Mouse (Mus musculus) retina, adult 2 months (tissue): Measurements from ENCODE around the gene Dip2b.

Experiments used
- DNase-seq: peaks from one replicate; pipeline ENCODE4 v3.0.0-alpha.2; 2012; ENCODE audit warnings: low read depth, low spot score

Dip2b gene

DNA sequence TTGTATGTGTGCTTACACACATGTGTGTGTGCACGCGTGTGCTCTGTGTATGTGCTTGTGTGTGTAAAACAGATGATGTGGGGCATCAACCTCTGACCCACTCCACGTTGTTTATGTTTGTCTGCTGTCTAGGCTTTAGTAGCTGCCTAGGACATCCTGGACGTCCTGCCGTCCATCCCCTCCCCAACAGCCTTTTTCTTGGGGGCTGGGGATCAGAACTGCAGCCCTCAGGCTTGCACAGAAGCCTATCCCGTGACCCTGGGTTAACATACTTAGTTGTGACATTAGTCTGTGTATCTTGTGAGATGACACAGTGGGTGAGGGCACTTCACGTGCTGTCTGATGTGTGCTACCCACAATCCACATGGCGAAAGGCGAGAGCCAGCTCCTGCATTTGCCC, 139.1 kb downstream of the Dip2b start:
- DNase-seq = no peak

- no peak for DNase-seq
Observed at GRCm38 (mm10) chr15:100178487-100178886, 140.0 kb downstream of the Dip2b start.

GRCm38 (mm10) chr15:100179685-100180084, 141.2 kb downstream of the Dip2b start:
- DNase-seq = no peak

GRCm38 (mm10) chr15:100180221-100180620, 141.8 kb downstream of the Dip2b start:
- no peak for DNase-seq

DNA sequence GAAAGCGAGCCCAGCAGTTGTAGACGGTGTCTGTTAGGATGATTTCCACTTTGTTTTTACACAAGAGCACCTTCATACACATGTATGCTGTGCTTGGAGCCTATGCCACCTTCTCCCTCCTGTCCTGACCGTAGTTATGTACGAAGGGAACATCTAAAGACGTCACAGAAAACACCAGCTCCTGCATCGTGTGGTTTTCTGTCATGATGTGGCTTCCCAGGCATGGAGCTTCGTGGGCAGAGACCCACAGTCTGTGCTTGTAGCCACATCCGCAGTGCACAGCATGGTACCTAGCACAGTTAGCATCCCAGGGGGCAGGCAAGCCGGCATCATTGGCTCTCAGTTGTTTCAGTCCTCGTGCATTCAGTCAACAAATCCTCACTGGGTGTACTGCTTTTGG, 143.4 kb downstream of the Dip2b start:
- DNase-seq = no peak

- no peak for DNase-seq
Observed at GRCm38 (mm10) chr15:100182526-100183280, 144.2 kb downstream of the Dip2b start.

DNA sequence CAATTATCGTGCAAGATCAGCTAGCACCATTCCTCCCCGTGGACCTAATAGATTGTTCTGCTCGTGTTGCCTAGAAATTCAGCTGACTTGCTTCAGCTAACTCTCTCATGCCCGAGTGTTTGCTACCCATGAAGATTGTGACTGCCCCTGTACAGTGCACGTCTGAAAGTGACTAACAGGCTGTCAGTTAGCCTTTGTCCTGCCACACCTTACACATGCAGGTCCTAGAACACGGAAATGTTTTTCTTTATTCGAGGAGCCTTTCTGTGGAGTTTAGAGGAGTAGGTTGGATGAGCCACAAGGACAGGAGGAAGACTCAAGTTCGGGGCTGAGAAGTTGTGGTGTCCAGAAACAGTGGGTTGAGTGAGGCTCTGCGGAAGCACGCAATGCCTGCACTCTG, 145.0 kb downstream of the Dip2b start:
- no peak for DNase-seq

- DNase-seq = no peak
Observed at GRCm38 (mm10) chr15:100184821-100185496, 146.5 kb downstream of the Dip2b start.

DNA sequence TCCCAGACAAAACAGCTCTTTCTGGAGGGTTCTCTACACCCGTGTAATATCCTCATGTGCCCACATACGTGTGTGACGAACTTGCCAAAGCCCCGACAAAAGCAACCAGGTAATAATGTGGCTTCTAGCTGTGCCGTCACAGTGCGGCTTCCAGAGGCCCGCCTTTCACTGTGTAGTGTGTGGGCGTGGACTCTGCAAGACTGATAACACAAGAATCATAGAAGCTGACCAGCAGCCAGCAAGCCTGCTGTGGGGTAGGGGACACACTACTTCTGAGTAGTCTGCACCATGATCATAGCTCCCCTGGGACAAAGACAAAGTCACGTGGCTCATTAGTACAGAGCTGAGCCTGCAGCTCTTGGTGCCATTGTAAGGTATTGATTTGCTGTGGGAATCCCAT, 147.8 kb downstream of the Dip2b start:
- no peak for DNase-seq

DNA sequence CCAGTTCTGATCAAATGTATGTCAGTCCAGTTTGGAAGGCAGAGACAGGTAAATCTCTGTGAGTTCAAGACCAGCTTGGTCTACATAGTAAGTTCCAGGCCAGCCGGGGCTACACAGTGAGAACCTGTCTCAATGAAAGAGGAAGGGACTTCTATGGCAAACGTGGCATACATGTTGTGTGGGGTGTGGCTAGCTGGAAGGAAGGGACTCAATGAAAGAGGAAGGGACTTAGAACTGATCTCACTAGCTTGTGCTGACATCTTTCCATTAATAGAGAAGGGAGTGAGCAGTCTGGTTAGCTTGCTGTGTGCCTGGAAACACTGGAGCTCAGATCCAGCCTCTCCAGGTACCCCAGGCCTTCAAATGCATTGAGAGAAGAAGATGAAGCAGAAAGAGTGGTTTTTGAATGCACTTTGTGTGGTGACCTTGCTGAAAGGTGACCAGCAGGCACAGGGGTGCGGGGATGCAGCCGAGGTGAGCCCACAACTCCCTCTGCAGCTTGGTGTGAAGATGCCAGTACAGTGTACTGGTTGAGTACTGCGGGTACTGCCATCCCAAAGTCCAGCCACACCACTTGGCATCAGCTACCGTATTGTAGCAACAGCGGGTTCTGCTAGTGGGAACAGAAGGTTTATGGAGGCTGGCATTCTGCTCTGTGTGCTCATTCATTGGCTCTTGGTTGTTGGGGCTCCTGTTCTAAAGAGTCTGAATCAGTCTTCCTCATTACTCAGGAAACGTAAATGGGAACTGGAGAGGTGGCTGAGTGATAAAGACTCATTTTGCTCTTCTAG, 148.6 kb downstream of the Dip2b start:
- DNase-seq = no peak

- no peak for DNase-seq
Observed at GRCm38 (mm10) chr15:100188542-100188941, 150.1 kb downstream of the Dip2b start.

- no peak for DNase-seq
Observed at GRCm38 (mm10) chr15:100188962-100189404, 150.5 kb downstream of the Dip2b start.

DNA sequence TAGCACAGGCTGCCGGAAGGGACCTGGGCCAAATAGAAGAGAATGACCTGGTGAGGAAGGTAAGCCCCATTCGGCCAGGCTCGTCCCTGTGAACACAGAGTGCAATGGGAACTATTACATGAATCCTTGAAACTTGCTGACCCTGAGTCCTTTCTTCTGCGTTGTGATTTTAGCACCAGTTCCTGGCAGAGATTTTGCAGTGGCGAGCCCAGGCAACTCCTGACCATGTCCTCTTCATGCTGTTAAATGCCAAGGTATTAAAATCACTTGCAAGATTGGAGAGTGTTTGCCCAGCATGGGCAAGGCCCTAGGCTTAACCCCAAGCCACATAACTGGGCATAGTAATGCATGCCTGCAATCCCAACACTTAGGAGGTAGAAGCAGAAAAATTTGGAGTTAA, 151.6 kb downstream of the Dip2b start:
- no peak for DNase-seq

GRCm38 (mm10) chr15:100198983-100199745, 160.7 kb downstream of the Dip2b start:
- no peak for DNase-seq

- no peak for DNase-seq
Observed at GRCm38 (mm10) chr15:100199790-100200189, 161.3 kb downstream of the Dip2b start.

DNA sequence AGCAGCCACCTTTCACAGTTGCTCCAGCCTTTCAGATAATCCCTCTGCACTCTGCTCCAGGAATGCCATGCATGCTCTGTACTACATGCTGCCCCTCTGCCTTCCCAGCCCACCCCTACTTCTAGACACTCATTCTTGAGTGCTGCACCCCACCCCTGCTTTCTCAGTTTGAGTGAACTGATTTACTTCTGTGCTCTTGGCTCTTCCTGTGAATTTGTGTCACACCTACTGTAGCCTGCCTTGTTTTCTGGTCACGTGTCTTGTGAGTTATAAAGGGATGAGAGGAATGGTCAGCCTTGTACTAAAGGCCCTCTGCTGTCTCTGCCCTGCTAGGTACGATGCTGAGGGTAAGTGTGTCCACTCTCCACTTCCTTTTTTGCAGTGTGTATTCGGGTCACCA, 163.3 kb downstream of the Dip2b start:
- no peak for DNase-seq

GRCm38 (mm10) chr15:100202431-100203015, 164.1 kb downstream of the Dip2b start:
- DNase-seq = no peak

DNA sequence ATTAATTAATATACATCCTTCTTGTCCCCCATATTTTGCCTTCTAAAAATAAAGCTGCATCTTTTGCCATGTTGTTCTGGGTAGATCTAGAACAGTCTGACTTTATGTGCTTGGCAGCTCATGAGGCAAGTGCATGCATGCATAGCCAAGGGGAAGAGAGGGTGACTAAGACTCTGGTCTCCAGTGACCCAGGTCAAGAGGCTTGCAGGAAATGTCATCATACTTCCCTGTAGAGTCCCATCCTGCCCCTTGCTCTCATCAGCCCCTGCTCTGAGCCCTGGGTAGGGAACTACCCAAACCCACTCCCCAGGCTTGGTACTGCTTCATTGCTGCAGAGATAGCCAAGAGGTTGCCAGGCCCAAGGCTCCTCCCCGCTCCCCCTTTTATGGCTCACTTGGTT, 166.1 kb downstream of the Dip2b start:
- DNase-seq = no peak

DNA sequence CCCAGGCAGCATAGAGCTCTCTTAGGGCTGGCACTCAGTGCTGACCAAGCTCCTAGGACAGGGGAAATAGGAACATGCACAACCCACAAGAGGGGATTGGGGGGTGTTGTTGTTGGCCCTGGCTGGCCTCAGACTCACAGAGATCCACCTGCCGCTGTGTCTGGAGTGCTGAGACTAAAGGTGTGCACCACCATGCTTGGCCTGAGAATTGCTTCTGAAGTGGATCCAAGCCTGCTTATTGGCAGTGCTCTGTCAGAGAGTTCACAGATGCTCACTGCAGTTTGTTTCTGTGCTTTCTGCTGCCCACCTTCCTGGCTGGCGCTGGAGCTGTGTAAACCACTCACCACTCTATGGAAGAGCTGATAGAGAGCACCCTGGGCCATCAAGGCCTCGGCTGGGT, 171.5 kb downstream of the Dip2b start:
- DNase-seq = no peak

DNA sequence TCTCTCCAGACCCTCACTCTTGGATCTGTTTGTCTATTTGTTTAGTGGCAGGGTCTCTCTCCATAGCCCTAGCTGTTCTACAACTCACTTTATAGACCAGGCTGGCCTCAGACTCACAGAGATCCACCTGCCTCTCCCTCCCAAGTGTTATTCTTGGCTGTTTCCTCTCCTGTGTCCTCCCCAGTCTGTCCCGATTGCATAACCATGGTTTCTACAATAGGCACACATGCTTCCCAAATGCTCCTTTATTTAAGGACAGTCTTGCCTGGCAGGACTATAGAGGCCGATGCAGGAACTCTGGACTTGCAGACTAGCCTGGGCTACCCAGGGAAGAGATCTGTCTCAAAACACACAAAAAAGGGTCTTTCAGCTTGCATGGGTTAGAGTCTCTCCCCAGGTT, 174.9 kb downstream of the Dip2b start:
- DNase-seq = no peak

- no peak for DNase-seq
Observed at GRCm38 (mm10) chr15:100215092-100215491, 176.6 kb downstream of the Dip2b start.
